ENCODE assay signal across 12 mouse cellular contexts in genomic region chr5:24392724-24393123, GRCm38 (mm10). TPM values are rescaled to one million over a fixed set of nuclear protein-coding genes. Genes with fewer than 3 reads are reported as not detected.
DNase-seq lines count a peak whose midpoint lies in the region; ATAC-seq and TF ChIP-seq lines count a peak whose summit lies in the region.
"Had no signal": no experiment of that assay in that cellular context is flagged by ENCODE, and none has a peak within 500 bp of the region (broad histone marks: within the 10 kb centered on the region; RNA-seq: fewer than 3 reads in every experiment).

No protein-coding gene starts in this region.

- H3K4me1 ChIP-seq in heart, embryonic 16.5 days (ENCODE audit: control insufficient read depth, insufficient read depth, low read length), result peaks cover 26% of the 10 kb centered on the region
- H3K4me1 ChIP-seq in intestine, postnatal 0 days (replicated peaks; ENCODE audit: control insufficient read depth, insufficient read depth, low read length), result peaks cover 8% of the 10 kb centered on the region
- peaks cover 8% of the 10 kb centered on the region; the same call in 1 of the 2 replicates for H3K4me1 ChIP-seq in forebrain, embryonic 11.5 days (replicated peaks; ENCODE audit: control insufficient read depth, insufficient read depth, low read length)

- H3K4me2 ChIP-seq in heart, embryonic 16.5 days (ENCODE audit: low read depth, low read length), result no peak overlapping the region
- H3K4me2 ChIP-seq in intestine, postnatal 0 days (replicated peaks; ENCODE audit: low read depth), result no peak overlapping the region
- no peak overlapping the region for H3K4me2 ChIP-seq in forebrain, embryonic 11.5 days (ENCODE audit: low read depth, low read length, severe bottlenecking)
- H3K4me2 ChIP-seq: hindbrain, embryonic 12.5 days had no signal

- 66% methylated on average over 7 of the region's 7 CpGs for WGBS in heart, embryonic 16.5 days
- 43% methylated on average over 7 of the region's 7 CpGs for WGBS in intestine, postnatal 0 days
- 80% methylated on average over 7 of the region's 7 CpGs for WGBS in forebrain, embryonic 11.5 days

- peak overlapping the region; percentile 16; the same call in 1 of the 2 replicates for H3K27ac ChIP-seq in heart, embryonic 16.5 days (ENCODE audit: low read length)
- peak overlapping the region; percentile 23 for H3K27ac ChIP-seq in intestine, postnatal 0 days (ENCODE audit: low read depth, low read length)
- H3K27ac ChIP-seq in forebrain, embryonic 11.5 days (ENCODE audit: low read depth, low read length), result no peak overlapping the region
- H3K27ac ChIP-seq: embryonic facial prominence, embryonic 10.5 days; hindbrain, embryonic 12.5 days had no signal

- peak; percentile 40 to 68 for DNase-seq in adrenal gland, adult (ENCODE audit: inconsistent age in 2 of 2, low spot score in 1 of 2)
- DNase-seq in adrenal gland, postnatal 36 days, result no peak
- DNase-seq in heart, postnatal 4 days, result no peak
- DNase-seq in 416B (ENCODE audit: low read depth), result peak; percentile 83
- DNase-seq in forebrain, embryonic 11.5 days (ENCODE audit: low spot score), result no peak
- no peak for DNase-seq in embryo, embryonic 9.5 days (ENCODE audit: extremely low spot score)

- H3K9me3 ChIP-seq in heart, embryonic 16.5 days (replicated peaks; ENCODE audit: control insufficient read depth, low read length), result no peaks in the 10 kb centered on the region
- no peaks in the 10 kb centered on the region for H3K9me3 ChIP-seq in intestine, postnatal 0 days (ENCODE audit: control insufficient read depth)
- H3K9me3 ChIP-seq in forebrain, embryonic 11.5 days (ENCODE audit: control insufficient read depth, low read length), result no peaks in the 10 kb centered on the region
- H3K9me3 ChIP-seq: embryonic facial prominence, embryonic 10.5 days; hindbrain, embryonic 12.5 days had no signal

- ATAC-seq in heart, embryonic 16.5 days (replicated peaks; ENCODE audit: extremely low read depth, insufficient read depth, low FRiP score), result no peak
- ATAC-seq in intestine, postnatal 0 days, result peak; percentile 29
- ATAC-seq in forebrain, embryonic 11.5 days (replicated peaks; ENCODE audit: low FRiP score), result no peak

- TF ChIP-seq CTCF in intestine, postnatal 0 days (IDR thresholded peaks at IDR 0.05; ENCODE audit: low read depth), result no peak

- no peaks in the 10 kb centered on the region for H3K27me3 ChIP-seq in heart, embryonic 16.5 days (ENCODE audit: control insufficient read depth, insufficient read depth, low read length)
- H3K27me3 ChIP-seq in intestine, postnatal 0 days (replicated peaks; ENCODE audit: control insufficient read depth, insufficient read depth, low read length), result 0 out of 2 replicates have a peak, but pooled peaks cover 3% of the 10 kb centered on the region
- H3K27me3 ChIP-seq in forebrain, embryonic 11.5 days (ENCODE audit: control insufficient read depth, insufficient read depth, low read length), result peaks cover 13% of the 10 kb centered on the region

- no peak overlapping the region for H3K9ac ChIP-seq in heart, embryonic 16.5 days (ENCODE audit: low read length)
- H3K9ac ChIP-seq in intestine, postnatal 0 days (ENCODE audit: low read depth, low read length), result no peak overlapping the region
- H3K9ac ChIP-seq in forebrain, embryonic 11.5 days (ENCODE audit: low read length), result no peak overlapping the region
- H3K9ac ChIP-seq: hindbrain, embryonic 12.5 days had no signal

- H3K36me3 ChIP-seq in heart, embryonic 16.5 days (ENCODE audit: control insufficient read depth, insufficient read depth), result peaks cover 3% of the 10 kb centered on the region; the same call in 1 of the 2 replicates
- no peaks in the 10 kb centered on the region for H3K36me3 ChIP-seq in intestine, postnatal 0 days (ENCODE audit: control insufficient read depth, insufficient read depth)
- no peaks in the 10 kb centered on the region for H3K36me3 ChIP-seq in forebrain, embryonic 11.5 days (ENCODE audit: control insufficient read depth, insufficient read depth, low read length)
- H3K36me3 ChIP-seq: hindbrain, embryonic 12.5 days had no signal

- no peak overlapping the region for H3K4me3 ChIP-seq in heart, embryonic 16.5 days (ENCODE audit: low read length)
- H3K4me3 ChIP-seq in intestine, postnatal 0 days (ENCODE audit: low read depth, low read length), result no peak overlapping the region
- no peak overlapping the region for H3K4me3 ChIP-seq in forebrain, embryonic 11.5 days (ENCODE audit: low read depth, low read length)
- H3K4me3 ChIP-seq: hindbrain, embryonic 12.5 days had no signal

RNA-seq across cellular contexts. Expression of gene Abcb8, which starts 0.7 kb away (rescaled TPM):
- 10 to 100 TPM; 66.8 to 76.5 TPM for total RNA-seq in adrenal gland, postnatal 36 days (2021)
- polyA plus RNA-seq in heart, embryonic 16.5 days (2015; fragmentation: Nextera tagmentation; extraction: Ambion mirVana), result 71.1 and 77.3 TPM in 2 replicates
- 10 to 100 TPM; 86.3 to 87.0 TPM for total RNA-seq in heart, postnatal 4 days (2021)
- polyA plus RNA-seq in intestine, postnatal 0 days (2015; fragmentation: Nextera tagmentation; extraction: Ambion mirVana), result 40.4 and 40.9 TPM in 2 replicates
- polyA plus RNA-seq in forebrain, embryonic 11.5 days (2014; fragmentation: Nextera tagmentation; extraction: Ambion mirVana), result 45.5 and 57.8 TPM in 2 replicates

RNA-seq across cellular contexts. Expression of gene Atg9b, which starts 0.8 kb away (rescaled TPM):
- total RNA-seq in adrenal gland, postnatal 36 days (2021), result 1 to 10 TPM in 1 of 2 experiments, under 1 TPM in 1; 0.99 to 1.6 TPM
- 2.3 and 2.6 TPM in 2 replicates for polyA plus RNA-seq in heart, embryonic 16.5 days (2015; fragmentation: Nextera tagmentation; extraction: Ambion mirVana)
- under 1 TPM; 0.45 to 0.83 TPM for total RNA-seq in heart, postnatal 4 days (2021)
- 0.42 and 0.61 TPM in 2 replicates for polyA plus RNA-seq in intestine, postnatal 0 days (2015; fragmentation: Nextera tagmentation; extraction: Ambion mirVana)
- polyA plus RNA-seq in forebrain, embryonic 11.5 days (2014; fragmentation: Nextera tagmentation; extraction: Ambion mirVana), result 0.21 and 0.44 TPM in 2 replicates

RNA-seq across cellular contexts. Expression of gene Asic3, which starts 20.5 kb away (rescaled TPM):
- total RNA-seq in adrenal gland, postnatal 36 days (2021), result under 1 TPM; 0.26 to 0.36 TPM
- 0.14 TPM in 1 of 2 replicates, not detected in the other for polyA plus RNA-seq in heart, embryonic 16.5 days (2015; fragmentation: Nextera tagmentation; extraction: Ambion mirVana)
- under 1 TPM in 1 of 2 experiments, not detected in 1; 0.19 TPM for total RNA-seq in heart, postnatal 4 days (2021)
- polyA plus RNA-seq in intestine, postnatal 0 days (2015; fragmentation: Nextera tagmentation; extraction: Ambion mirVana), result 0.08 and 0.17 TPM in 2 replicates
- not detected in 2 replicates for polyA plus RNA-seq in forebrain, embryonic 11.5 days (2014; fragmentation: Nextera tagmentation; extraction: Ambion mirVana)
- total RNA-seq: granulocyte monocyte progenitor cell, adult 5-6 weeks; megakaryocyte, adult 5-6 weeks had no signal

RNA-seq across cellular contexts. Expression of gene Nos3, which starts 28.1 kb away (rescaled TPM):
- 10 to 100 TPM in 1 of 2 experiments, 1 to 10 TPM in 1; 7.1 to 14.2 TPM for total RNA-seq in adrenal gland, postnatal 36 days (2021)
- polyA plus RNA-seq in heart, embryonic 16.5 days (2015; fragmentation: Nextera tagmentation; extraction: Ambion mirVana), result 27.3 and 31.9 TPM in 2 replicates
- total RNA-seq in heart, postnatal 4 days (2021), result 10 to 100 TPM; 39.5 to 40.6 TPM
- 3.5 and 3.7 TPM in 2 replicates for polyA plus RNA-seq in intestine, postnatal 0 days (2015; fragmentation: Nextera tagmentation; extraction: Ambion mirVana)
- 6.6 and 7.4 TPM in 2 replicates for polyA plus RNA-seq in forebrain, embryonic 11.5 days (2014; fragmentation: Nextera tagmentation; extraction: Ambion mirVana)
- total RNA-seq: granulocyte monocyte progenitor cell, adult 5-6 weeks had no signal

RNA-seq across cellular contexts. Expression of gene Cdk5, which starts 30.6 kb away (rescaled TPM):
- total RNA-seq in adrenal gland, postnatal 36 days (2021), result 10 to 100 TPM; 36.5 to 44.0 TPM
- polyA plus RNA-seq in heart, embryonic 16.5 days (2015; fragmentation: Nextera tagmentation; extraction: Ambion mirVana), result 28.5 and 30.4 TPM in 2 replicates
- total RNA-seq in heart, postnatal 4 days (2021), result 10 to 100 TPM; 22.4 to 26.1 TPM
- polyA plus RNA-seq in intestine, postnatal 0 days (2015; fragmentation: Nextera tagmentation; extraction: Ambion mirVana), result 28.4 and 29.9 TPM in 2 replicates
- 47.5 and 53.9 TPM in 2 replicates for polyA plus RNA-seq in forebrain, embryonic 11.5 days (2014; fragmentation: Nextera tagmentation; extraction: Ambion mirVana)

Comparison
In these comparisons a context has a peak if more than half of its experiments do, and no peak if none do; other contexts are left out.
1. DNase-seq: peak in adrenal gland, adult (2 of 2) and 416B (single experiment); none in adrenal gland, postnatal 36 days (0 of 2), heart, postnatal 4 days (single experiment), forebrain, embryonic 11.5 days (single experiment) and embryo, embryonic 9.5 days (single experiment).